Mouse (Mus musculus) urinary bladder, postnatal 14 days (tissue): ENCODE data around the gene Nudt5.

ENCODE experiments used
- DNase-seq: peaks from one replicate; pipeline ENCODE4 v3.0.0; 2021; ENCODE audit warnings: low spot score

The Nudt5 gene

DNA sequence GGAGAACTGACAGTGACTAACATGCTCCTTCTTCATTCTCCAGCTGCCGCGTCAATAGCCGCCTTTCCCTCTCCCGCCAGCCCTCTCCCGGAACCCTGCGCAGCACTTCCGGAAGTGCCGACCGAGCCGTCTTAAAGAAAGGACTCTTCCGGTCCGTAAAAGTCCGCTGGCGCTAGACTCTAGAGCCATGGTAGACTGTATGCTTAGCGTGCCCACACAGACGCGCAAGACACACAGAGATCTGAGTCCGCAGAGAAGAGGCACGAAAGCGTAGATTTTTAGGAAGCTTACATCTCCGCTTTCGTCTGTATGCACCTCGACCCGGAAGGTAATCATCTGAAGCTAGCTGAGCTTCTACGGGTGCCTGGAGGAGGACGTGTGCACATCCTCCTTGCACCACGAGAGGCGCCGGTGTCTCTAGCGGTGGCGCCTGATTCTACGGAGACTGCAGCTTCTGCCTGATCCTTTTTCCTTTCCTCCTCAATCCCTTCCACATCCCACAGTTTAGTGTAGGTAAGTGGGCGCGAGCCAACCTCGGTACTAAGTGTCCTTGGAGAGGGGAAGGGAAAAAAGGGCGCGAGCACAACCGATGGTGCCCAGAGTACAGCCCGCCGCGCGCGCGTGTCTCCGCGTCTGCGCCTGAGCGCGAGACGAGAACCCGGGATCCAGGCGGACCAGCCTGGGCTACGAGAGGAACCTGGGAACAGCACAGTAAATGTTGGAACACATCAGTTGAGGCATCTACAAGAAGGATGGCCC, at the start of gene Nudt5, which contains the start of gene Cdc123:
Gene Nudt5 (plus strand): TSS at position 147 of the 759 bp plus-strand sequence.
Gene Cdc123 (minus strand): TSS at position 292 of the 759 bp plus-strand sequence.
- DNase-seq: peak; percentile 86

DNA sequence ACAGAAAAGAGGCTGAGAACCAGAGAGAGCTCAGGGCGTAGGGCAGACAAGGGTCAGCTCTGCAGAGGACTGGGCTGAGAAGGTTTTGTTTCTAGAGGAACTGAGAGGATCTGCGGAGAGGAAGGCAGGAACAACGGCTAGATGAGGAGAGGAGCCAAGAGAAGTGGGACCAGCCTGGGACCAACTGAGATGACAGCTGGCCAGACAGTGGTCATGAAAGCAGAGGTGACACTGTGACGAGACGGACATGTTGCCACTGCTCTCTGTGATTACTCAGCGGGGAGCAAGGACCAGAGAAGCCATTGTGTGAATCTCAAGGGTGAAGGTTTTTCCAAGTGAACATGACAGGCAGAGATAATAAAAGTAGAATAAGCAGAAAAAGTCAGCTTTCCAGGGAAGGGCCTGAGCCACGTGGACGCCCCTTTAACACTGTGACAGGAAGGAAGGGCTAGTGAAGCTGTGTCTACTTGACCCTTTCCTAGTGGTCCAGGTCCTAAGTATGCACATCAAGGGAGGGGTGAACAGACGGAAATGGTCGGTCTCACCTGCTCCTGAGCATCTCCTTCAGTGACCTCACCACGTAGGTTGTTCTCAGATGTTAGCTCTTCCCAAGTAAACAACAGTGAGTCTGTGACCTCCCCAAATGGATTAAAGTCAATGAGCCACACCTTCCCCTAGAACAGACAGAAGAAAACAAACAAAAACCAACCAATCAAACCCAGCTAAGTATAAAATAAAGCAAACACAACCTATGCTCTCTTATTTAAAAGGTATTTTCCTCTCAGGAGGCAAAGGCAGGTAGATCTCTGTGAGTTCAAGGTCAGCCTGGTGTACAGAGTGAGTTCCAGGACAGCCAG, 46.8 kb upstream of the Nudt5 start:
- DNase-seq: no peak

DNA sequence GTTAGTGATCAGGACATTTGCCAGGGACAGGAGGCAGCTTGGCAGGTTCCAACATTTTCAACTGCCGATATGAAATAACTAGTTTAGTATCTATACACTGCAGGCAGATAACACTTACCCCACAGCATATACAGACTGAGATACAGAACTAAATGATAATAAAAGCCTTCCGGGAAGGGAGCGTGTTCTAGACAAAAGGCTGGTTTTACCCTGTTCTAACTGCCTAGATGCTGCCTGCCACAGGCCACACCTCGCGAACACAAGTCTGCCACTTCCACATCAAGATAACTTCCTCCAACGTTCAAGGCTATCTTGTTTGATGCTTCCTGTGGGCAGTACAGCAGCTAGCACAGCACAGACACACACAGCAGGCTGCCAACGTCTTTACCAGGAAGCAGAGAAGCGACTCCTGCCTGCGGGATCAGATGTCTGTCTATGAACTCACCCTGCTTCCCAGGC, 43.6 kb upstream of the Nudt5 start:
- DNase-seq: no peak

DNA sequence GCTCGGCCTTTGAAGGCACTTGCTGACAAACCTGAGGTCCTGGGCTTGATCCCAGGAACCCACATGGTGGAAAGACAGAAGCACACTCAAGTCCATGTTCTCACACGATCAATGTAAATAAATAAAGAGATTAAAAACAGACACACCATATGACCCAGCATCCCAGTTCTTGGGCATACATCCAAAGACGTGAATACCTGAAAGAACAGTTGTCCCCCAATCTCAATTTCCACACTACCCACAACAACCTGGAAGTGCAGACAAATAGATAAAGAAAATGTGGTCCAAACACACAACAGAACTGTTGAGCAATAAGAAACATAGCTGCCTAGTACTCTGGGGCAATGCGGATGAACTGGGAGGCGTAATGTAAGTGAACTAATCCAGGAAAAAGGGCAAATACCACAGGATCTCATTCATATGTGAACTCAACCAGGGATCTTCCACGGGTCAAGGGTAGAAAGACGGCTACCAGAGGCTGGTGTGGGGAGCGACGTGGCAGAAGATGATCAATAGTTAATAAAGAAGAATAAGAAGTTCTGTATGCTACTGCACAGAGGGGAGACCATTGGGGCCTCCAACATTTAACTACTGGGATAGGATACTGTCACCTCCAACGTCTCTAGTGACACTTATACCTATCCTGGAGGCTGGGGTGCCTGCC, 42.8 kb upstream of the Nudt5 start:
- DNase-seq: no peak

DNA sequence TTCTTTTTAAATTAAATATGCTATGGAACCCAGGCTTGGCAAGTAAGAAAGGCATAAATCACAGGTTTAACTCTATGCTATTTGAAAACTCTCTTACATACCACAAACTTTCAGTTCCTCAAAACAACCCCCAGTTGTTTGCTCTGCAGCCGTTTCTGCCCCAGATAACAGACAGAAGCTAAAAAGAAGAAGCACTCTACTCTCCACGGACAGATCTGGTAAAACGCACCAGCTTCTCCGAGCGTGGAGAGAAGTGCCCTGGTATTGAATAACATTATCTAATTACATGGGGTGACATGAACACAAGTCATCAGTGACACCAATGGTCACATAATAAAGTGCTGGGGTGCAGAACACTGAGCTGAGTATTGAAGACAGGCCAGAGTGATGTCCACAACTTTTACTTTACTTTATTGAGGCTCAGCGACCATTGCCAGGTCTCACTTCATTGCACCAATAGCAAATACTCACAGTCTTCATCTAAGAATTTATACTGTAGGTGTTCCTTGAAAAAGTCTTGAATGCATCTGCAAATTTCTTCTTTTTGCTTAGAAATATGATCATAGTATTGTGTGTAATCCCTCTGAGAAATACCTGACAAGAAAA, 40.3 kb upstream of the Nudt5 start:
- no peak for DNase-seq

DNA sequence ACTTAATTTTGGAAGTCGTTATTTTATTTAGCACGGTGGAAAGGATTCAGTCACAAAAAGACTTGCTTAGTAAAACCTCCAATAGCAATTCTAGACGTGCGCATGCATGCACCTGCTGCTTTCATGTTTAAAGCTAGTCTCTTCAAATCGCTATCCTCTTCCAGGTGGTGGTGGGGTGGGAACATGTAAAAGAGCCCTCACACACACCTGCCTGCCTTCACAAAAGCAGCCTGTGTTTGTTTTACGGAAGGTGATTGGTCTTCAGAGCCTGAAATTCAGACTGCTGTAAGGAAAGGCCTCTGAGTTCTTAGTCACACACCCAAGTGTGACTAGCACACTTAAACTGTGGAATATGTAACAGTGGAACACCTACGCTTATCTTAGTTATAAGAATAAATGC, 39.6 kb upstream of the Nudt5 start:
- no peak for DNase-seq

DNA sequence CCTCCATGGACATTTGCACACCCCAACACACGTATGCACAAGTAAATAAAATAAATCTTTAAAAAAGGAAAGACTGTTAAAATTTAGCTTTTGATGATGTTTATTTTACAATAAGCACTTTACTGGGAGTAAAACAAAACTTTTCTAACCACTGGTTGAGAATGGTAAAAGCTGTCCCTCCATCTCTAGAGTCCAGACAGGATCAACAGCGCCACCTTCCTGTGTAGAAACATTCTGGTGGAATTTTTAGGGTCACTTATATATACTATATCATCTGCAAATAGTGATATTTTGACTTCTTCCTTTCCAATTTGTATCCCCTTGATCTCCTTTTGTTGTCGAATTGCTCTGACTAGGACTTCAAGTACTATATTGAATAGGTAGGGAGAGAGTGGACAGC, 38.6 kb upstream of the Nudt5 start:
- DNase-seq: peak; percentile 17

DNA sequence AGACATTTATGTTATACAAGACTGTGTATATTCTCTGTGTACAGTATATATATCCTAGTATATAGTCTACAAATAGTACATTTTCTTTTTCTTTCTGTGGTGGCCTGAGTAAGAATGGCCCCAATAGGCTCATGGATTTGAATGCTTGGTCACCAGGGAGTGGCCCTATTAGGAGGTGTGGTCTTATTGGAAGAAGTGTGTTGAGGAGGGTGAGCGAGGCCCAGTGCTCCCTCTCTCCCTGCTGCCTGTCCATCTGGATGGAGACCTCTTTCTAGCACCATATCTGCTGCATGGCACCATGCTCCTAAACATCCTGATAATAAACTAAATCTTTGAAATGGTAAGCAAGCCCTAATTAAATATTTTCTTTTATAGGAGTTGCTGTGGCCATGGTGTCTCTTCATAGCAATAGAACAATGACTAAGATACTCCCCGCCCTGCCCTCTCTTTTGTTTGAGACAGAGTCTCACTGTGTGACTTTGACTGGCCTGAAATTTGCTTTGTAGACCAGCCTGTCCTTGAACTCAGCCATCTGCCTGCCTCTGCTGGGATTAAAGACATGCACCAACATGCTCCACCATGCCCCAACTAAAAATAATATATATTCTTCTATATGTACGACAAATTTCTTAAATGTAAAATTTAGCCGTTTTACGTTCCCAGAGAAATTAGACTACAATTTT, 34.6 kb upstream of the Nudt5 start:
- DNase-seq: no peak

DNA sequence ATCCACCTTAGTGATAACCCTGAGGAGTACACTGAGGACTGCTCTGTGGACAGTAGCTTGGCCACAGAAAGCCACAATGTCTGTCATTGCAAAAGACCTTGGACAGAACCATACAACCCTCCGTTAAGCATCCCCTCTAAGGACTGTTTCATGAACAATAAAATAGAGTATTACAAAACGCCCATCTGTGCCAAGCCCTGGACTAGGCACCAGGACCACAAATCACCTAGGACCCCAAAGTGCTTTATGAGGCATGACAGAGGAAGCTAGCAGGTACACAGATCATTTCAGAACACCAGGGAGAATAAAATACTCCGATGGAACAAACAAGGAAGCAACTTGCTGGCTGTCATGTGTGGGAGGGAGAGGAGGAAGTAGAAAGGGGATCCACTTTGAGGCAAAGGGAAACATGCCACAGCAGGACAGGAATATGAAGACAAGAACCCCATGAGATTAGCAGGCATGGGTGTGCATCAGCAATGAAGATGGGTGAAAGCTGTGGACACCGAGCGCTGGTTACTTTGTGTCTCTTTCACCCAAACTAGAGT, 33.5 kb upstream of the Nudt5 start:
- no peak for DNase-seq

DNA sequence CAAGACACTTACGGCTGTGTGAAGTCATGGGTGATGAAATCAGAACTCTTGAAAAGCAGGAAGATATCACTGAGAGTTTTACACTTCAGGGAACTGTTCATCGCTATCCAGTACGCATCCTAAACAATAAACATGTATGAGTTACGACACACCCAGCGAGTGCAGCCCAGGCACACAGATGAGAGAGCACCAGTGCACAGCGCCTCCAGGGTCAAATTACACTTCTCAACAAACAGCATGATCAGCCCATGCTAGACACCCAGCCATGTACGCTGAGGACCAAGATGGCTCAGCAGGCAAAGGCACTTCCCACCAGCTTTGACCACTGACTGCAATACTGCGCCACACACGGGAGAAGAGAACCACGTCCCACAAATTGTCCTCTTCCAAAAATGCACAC, 23.6 kb upstream of the Nudt5 start:
- no peak for DNase-seq

DNA sequence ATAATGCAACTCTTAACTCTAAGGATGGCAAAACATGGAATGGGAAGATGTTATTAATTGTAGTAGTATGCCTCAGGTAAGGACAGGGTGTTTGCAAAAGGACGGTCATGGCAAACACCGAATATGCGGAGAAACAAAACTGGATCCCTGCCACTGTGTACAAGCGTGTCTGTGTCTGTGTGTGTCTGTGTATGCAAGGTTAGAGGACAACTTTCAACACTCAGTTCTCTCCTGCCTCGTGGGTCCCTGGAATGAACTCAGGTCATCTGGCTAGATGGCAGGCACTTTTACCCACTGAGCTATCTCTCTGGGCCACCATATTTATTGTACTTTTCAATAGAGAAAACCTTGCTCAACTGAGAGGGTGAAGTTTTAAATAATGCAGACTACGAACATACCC, 22.4 kb upstream of the Nudt5 start:
- DNase-seq: no peak

DNA sequence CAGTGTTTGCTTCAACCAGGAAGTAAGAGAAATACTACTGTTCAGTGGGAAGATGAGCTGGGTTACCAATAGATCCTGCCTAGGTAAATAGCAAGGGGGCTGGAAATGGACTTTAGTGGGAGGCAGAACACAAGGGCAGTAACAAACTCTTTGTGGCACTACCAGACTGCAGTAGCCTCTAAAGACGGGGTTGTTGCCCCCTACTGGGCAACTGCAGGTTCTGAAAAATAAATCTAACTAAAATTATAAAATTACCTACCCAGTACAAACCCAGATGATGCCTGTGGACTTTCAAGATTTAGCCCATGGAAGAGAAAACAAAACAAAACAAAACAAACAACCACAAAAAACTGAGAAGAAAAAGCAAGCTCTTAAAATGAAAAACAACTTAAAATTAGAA, 20.6 kb upstream of the Nudt5 start:
- DNase-seq: no peak

DNA sequence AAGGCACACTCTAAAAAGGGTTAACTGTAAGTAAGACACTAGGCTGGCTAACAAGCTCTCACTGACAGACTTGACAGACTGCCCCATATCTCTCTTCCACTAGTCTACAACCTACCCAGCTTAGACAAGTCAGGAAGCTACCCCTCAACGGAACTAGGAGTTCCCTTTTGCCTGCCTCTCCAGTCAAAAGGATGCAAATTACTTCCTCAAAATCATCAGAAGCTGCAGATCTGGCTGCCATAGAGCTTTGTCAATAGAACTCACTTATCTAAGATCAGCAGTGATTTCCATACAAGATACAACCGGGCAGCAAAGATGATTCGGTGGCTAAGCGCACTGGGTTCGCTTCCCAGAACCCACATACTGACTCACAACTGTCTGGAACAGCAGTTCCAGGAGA, 20.1 kb upstream of the Nudt5 start:
- no peak for DNase-seq

DNA sequence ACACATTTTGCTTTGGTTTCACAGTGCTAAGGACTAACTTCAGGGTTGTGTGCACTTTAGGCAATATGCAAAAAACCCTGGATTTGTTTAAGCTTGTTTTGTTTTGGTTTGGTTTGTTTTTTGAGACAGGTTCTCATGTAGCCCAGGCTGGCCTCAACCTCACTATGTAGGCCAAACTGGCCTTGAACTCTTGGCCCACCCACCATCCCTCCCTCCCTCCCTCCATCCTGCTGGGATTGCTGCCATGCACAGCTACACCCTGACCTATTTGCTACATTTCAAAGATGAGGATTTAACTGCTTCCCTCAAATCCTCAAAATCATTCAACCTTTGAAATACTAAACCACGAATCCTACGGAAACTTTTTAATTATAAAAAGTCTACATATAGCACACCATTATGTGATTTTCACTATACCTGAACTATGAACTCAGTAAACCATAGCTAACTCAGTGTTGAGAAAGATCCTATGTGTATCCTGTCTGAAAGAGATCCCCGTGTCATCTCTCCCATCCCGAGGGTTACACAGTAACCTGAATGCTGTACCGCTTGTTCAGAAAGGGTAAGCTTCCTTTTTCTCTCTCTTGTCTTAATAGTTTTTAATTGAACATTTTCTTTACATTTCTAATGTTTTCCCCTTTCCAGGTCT, 19.4 kb upstream of the Nudt5 start:
- DNase-seq: no peak

DNA sequence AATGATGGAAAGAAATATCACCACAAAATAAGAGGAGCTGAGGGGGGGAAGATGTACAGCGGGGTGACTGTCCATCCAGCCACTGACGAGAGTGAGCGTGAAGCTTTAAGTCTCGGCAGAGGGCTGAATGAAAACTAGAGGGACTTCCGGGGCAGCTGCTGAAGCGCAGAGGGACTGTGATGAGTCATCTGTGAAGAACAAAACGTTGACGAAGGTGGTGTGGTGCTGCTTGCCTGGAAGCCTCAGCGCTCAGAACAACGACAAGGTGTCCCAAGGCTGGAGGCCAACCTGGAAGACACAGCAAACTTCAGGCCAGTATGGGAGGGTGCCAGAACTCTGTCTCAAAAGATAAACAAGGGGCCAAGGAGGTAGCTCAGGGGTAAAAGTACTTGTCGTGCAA, 4.0 kb upstream of the Nudt5 start:
- DNase-seq: no peak

DNA sequence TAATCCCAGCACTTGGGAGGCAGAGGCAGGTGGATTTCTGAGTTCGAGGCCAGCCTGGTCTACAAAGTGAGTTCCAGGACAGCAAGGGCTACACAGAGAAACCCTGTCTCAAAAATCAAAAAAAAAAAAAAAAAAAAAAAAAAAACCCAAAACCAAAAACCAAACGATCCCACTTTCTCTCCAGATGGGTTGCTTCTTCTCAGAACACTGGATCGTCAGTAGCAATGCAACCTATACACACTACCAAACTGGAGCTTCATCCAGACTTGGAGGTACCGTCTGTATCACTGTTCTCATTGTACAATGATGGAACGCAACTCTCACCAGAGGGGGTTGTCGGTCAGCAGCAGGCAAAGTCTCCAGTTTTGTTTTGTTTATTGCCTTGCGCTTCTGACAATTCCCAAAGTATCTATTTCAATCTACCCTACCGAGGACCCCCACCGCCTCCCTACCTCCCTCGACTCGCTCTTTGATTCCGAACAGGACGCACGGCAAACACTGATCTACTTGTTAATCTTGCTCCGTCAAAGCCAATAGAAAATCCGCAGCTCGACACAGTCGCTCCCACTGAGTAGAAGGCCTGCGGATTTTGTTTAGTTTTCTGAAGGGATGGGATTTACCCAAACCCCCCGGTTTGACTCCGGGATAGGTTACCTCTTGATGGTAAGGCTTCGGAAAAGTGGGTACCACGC, 492 bp upstream of the Nudt5 start:
- DNase-seq: no peak

DNA sequence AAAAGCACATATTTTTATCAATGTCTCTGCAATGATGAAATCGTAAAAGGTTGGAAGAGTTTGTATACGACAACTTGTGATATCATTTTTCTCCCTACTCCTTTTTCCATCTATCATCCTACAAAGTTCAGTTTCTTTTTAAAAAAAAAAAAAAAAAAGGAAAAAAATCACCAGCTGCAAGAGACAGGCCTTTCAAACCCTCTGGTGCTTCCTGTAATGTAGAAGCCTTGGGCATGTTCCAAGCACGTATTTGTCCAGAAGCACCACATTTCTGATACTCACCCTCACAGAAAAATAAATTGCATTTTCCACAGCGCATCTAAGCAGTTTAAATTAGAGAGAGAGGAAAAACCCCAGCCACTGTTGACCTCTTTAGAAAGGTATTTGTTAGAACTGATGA, 1.0 kb downstream of the Nudt5 start:
- no peak for DNase-seq

DNA sequence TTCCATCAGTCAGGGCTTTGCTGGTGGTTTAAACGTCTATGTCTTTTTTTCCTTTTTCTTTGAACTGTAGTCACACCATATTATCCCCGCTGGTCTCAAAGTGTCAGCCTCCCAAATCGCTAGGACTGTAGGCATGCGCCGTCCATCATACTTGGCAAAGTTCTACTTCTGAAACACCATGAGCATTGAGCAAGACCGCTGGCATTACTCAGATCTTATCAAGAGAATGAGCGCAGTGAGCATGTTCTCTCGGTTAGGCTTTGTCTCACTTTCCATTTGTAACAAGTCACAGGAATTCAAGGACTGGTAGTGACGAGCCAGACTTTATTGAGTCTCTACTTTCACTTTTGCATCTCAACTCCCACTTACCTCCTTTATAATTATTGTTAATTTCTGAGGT, 6.3 kb downstream of the Nudt5 start:
- DNase-seq: peak; percentile 23

DNA sequence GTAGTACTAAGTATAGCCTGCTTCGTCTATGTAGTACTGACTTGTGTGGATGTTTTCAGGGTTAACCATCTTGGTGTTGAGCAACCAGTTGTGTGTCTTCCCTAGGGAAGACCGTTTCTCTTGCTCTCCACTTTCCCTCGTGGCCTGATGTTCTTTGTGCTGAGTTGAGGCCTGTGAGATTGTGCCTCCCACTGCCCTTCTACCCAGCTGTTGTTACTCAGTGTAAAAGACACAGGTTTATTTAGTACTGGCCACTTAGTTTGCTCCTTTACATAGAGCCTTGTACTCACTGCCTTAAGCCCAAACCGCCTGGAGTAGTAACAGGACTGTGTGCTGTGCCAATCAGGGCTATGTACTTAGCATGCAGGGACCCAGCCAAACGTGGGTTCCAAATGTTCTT, 7.0 kb downstream of the Nudt5 start:
- no peak for DNase-seq

DNA sequence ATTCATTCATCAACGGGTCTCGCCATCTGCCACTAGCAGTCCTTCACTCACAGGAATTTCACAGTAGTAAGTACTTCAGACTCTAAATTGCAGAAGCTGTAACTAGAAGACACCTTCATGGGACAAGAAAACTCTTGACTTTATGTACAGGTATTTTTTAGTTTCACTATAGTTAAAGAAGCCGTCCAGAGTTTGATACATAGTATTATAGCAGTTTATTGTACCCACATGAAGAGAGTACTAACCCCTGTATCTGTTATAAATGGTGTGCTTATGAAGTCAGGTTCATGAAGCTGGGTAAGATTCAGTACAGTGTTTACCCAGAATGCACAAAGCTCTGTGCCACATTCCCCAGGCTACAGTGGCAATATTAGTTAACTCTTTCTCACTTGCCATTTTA, 18.0 kb downstream of the Nudt5 start, which contains the start of gene Gm13199:
Gene Gm13199 (minus strand): TSS at position 101 of the 400 bp plus-strand sequence.
- DNase-seq: no peak
